Mouse (Mus musculus): ENCODE data around the gene Krt86.

- no peak for TF ChIP-seq HCFC1 (IDR thresholded peaks at IDR 0.05; ENCODE audit: low read depth, low read length)
- no peak for TF ChIP-seq MXI1 (IDR thresholded peaks at IDR 0.05; ENCODE audit: low read depth, low read length)
- no peak for TF ChIP-seq CTCF (conservative IDR thresholded peaks at IDR 0.05 in 1 of 2, IDR thresholded peaks at IDR 0.05 in 1 of 2; ENCODE audit: low read depth in 2 of 2, low read length in 2 of 2)
- no peak for TF ChIP-seq E2F4 (IDR thresholded peaks at IDR 0.05; ENCODE audit: insufficient replicate concordance, low read depth, low read length)
- no peak for TF ChIP-seq MAX (IDR thresholded peaks at IDR 0.05; ENCODE audit: low read length)
- TF ChIP-seq ZC3H11A (IDR thresholded peaks at IDR 0.05; ENCODE audit: low read depth, low read length), result no peak
- TF ChIP-seq MEF2A (IDR thresholded peaks at IDR 0.05; ENCODE audit: borderline replicate concordance, low read depth, low read length), result no peak
- no peak for TF ChIP-seq POLR2A (IDR thresholded peaks at IDR 0.05; ENCODE audit: low read depth, low read length)
- TF ChIP-seq EP300 (IDR thresholded peaks at IDR 0.05; ENCODE audit: low read length), result no peak
- TF ChIP-seq ZNF384 (IDR thresholded peaks at IDR 0.05; ENCODE audit: low read depth, low read length), result no peak
- no peak for TF ChIP-seq USF2 (conservative IDR thresholded peaks at IDR 0.05; ENCODE audit: low read depth, low read length)
- TF ChIP-seq MAZ (IDR thresholded peaks at IDR 0.05; ENCODE audit: low read depth, low read length), result no peak
These were observed 25.8 kb upstream of the Krt86 start, which contains the start of gene Krt88 for GRCm38 (mm10) chr15:101447444-101447843.

All from CH12.LX (cell line).